Mouse (Mus musculus): ENCODE results near the gene Tmem54.

The Tmem54 gene

GRCm38 (mm10) chr4:129105356-129105755 is at the start of gene Tmem54:
TSS of gene Tmem54 (plus strand) at chr4:129105548.
- no peak for DNase-seq (ENCODE audit: low spot score in 2 of 2)

GRCm38 (mm10) chr4:129055562-129055961 is 49.8 kb upstream of the Tmem54 start:
- no peak for DNase-seq (ENCODE audit: low spot score in 2 of 2)

GRCm38 (mm10) chr4:129057533-129058206 is 47.7 kb upstream of the Tmem54 start:
- peak; percentile 94 to 95 for DNase-seq (ENCODE audit: low spot score in 2 of 2)

- peak in 1 of 2 experiments; percentile 14 for DNase-seq (ENCODE audit: low spot score in 2 of 2)
Observed at GRCm38 (mm10) chr4:129058207-129059092, 46.9 kb upstream of the Tmem54 start, which contains the start of gene Rnf19b. TSS of gene Rnf19b (plus strand) at chr4:129058271.

GRCm38 (mm10) chr4:129059125-129059551 is 46.2 kb upstream of the Tmem54 start:
- DNase-seq (ENCODE audit: low spot score in 2 of 2) = no peak

- DNase-seq (ENCODE audit: low spot score in 2 of 2) = no peak
Observed at GRCm38 (mm10) chr4:129059922-129060321, 45.4 kb upstream of the Tmem54 start.

GRCm38 (mm10) chr4:129061486-129061885 is 43.9 kb upstream of the Tmem54 start:
- no peak for DNase-seq (ENCODE audit: low spot score in 2 of 2)

GRCm38 (mm10) chr4:129062281-129063075 is 42.9 kb upstream of the Tmem54 start:
- no peak for DNase-seq (ENCODE audit: low spot score in 2 of 2)

GRCm38 (mm10) chr4:129065688-129066236 is 39.6 kb upstream of the Tmem54 start:
- no peak for DNase-seq (ENCODE audit: low spot score in 2 of 2)

- DNase-seq (ENCODE audit: low spot score in 2 of 2) = no peak
Observed at GRCm38 (mm10) chr4:129067638-129068415, 37.5 kb upstream of the Tmem54 start.

GRCm38 (mm10) chr4:129068848-129069247 is 36.5 kb upstream of the Tmem54 start:
- DNase-seq (ENCODE audit: low spot score in 2 of 2) = no peak

- DNase-seq (ENCODE audit: low spot score in 2 of 2) = no peak
Observed at GRCm38 (mm10) chr4:129079126-129079525, 26.2 kb upstream of the Tmem54 start.

GRCm38 (mm10) chr4:129081041-129081440 is 24.3 kb upstream of the Tmem54 start:
- no peak for DNase-seq (ENCODE audit: low spot score in 2 of 2)

GRCm38 (mm10) chr4:129081512-129081911 is 23.8 kb upstream of the Tmem54 start:
- DNase-seq (ENCODE audit: low spot score in 2 of 2) = no peak

- no peak for DNase-seq (ENCODE audit: low spot score in 2 of 2)
Observed at GRCm38 (mm10) chr4:129081939-129082338, 23.4 kb upstream of the Tmem54 start.

GRCm38 (mm10) chr4:129082379-129083115 is 22.8 kb upstream of the Tmem54 start:
- peak in 1 of 2 experiments; percentile 39 for DNase-seq (ENCODE audit: low spot score in 2 of 2)

GRCm38 (mm10) chr4:129084896-129085295 is 20.5 kb upstream of the Tmem54 start:
- no peak for DNase-seq (ENCODE audit: low spot score in 2 of 2)

- no peak for DNase-seq (ENCODE audit: low spot score in 2 of 2)
Observed at GRCm38 (mm10) chr4:129086078-129086477, 19.3 kb upstream of the Tmem54 start.

- DNase-seq (ENCODE audit: low spot score in 2 of 2) = no peak
Observed at GRCm38 (mm10) chr4:129087850-129088249, 17.5 kb upstream of the Tmem54 start.

- no peak for DNase-seq (ENCODE audit: low spot score in 2 of 2)
Observed at GRCm38 (mm10) chr4:129095276-129095675, 10.1 kb upstream of the Tmem54 start.
